10 mouse cellular contexts compared by ENCODE assay signal in the genomic region with DNA sequence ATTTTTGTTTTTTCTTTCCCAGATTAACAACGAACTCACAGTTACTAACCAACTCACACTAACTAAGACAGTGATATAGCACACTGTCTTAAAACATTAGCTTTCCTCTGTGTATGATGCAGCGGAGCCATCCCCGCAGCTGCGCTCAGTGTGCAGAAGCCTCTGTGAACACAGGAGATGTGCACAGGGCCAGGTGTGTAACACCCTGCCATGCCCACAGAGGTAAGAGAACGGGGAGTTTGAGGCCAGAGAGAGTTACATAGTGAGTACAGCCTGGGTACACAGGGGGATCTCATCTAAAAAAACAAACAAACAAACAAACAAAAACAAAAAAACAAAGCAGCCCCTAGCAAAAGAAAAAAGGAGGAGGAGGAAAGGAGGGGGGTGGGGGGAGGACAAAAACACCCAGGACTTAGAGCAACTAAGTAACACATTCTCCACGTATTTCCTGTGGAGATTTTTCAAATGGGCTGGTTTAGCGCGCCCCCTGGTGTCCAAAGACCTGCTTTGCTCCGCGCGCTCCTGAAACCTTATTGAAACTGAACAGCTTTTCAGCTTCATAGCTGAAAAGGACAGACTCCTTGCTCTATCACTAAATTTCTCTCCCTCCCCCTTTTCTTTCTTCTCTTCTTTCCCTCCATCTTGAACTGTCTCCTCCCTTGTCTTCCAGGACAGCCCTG.
DNase-seq lines count a peak whose midpoint lies in the region; ATAC-seq and TF ChIP-seq lines count a peak whose summit lies in the region.
"Had no signal": no experiment of that assay in that cellular context is flagged by ENCODE, and none has a peak within 500 bp of the region (broad histone marks: within the 10 kb centered on the region; RNA-seq: fewer than 3 reads in every experiment).

No protein-coding gene starts in this region.

- no peak overlapping the region for H3K4me3 ChIP-seq in kidney, adult 2 months (ENCODE audit: insufficient read depth, low read depth, low read length)
- H3K4me3 ChIP-seq in left cerebral cortex, adult 2 months = no peak overlapping the region
- H3K4me3 ChIP-seq: embryonic facial prominence, embryonic 13.5 days; megakaryocyte, embryonic 14.5 days had no signal

- no peaks in the 10 kb centered on the region for H3K36me3 ChIP-seq in kidney, adult 2 months (ENCODE audit: control insufficient read depth, insufficient read depth, low read length)
- H3K36me3 ChIP-seq: embryonic facial prominence, embryonic 13.5 days had no signal

- no peaks in the 10 kb centered on the region for H3K27me3 ChIP-seq in kidney, adult 2 months (replicated peaks; ENCODE audit: control insufficient read depth, insufficient read depth, low read length)
- H3K27me3 ChIP-seq: megakaryocyte, embryonic 14.5 days had no signal

- intact Hi-C loops in left cerebral cortex, adult 2 months (cut with DNase I) = loop anchor here (2.0 to 5.0 kb wide), 5 partner anchors 126 to 1151 kb away; no protein-coding TSS in a partner anchor

- no peak for TF ChIP-seq POLR2A in kidney, adult 2 months (IDR thresholded peaks at IDR 0.05; ENCODE audit: low read depth, low read length)

- 35% methylated on average over 11 of the region's 11 CpGs for WGBS in kidney, adult 2 months

- peak; percentile 75 for TF ChIP-seq CTCF in kidney, adult 2 months (conservative IDR thresholded peaks at IDR 0.05; ENCODE audit: insufficient read depth, insufficient read length, low read depth, low read length)
- peak; percentile 91 for TF ChIP-seq CTCF in left cerebral cortex, adult 2 months (IDR thresholded peaks at IDR 0.05)

- ATAC-seq in common myeloid progenitor, adult 5-6 weeks (replicated peaks; ENCODE audit: low read depth, poor library complexity, severe bottlenecking) = peak; percentile 71

- DNase-seq in kidney, adult 2 months = peak; percentile 52
- DNase-seq in kidney, adult 11 months = no peak
- peak; percentile 63 for DNase-seq in adrenal gland, adult 2 months
- peak; percentile 59 to 75 for DNase-seq in gastrocnemius, postnatal 4 days (ENCODE audit: low spot score in 2 of 2)
- peak; percentile 70 to 83 for DNase-seq in left cerebral cortex, adult 2 months (ENCODE audit: extremely low spot score in 1 of 2, low spot score in 2 of 2)
- peak; percentile 1 for DNase-seq in naive thymus-derived CD4-positive, alpha-beta T cell, adult 2 months (ENCODE audit: low read depth)
- peak; percentile 52 for DNase-seq in urinary bladder, adult 2 months (ENCODE audit: low spot score)

- no peaks in the 10 kb centered on the region for H3K4me1 ChIP-seq in kidney, adult 2 months (ENCODE audit: control insufficient read depth, insufficient read depth, low read length)
- H3K4me1 ChIP-seq: megakaryocyte, embryonic 14.5 days had no signal

- H3K27ac ChIP-seq in kidney, adult 2 months (ENCODE audit: insufficient read depth, low read depth, low read length) = no peak overlapping the region
- H3K27ac ChIP-seq in left cerebral cortex, adult 2 months = no peak overlapping the region
- H3K27ac ChIP-seq: embryonic facial prominence, embryonic 13.5 days had no signal
